Mouse (Mus musculus) T-cell, adult 2 months (primary cell): ENCODE results near the gene Gm31371.
"Not testable (repeated sequence)": the region's sequence is repeated elsewhere in the genome, so short reads cannot be mapped to it uniquely, and the experiment has no call there.

Source experiments
- DNase-seq: peaks from one replicate; pipeline ENCODE4 v3.0.0; 2022; ENCODE audit warnings: low spot score

Gene Gm31371

DNA sequence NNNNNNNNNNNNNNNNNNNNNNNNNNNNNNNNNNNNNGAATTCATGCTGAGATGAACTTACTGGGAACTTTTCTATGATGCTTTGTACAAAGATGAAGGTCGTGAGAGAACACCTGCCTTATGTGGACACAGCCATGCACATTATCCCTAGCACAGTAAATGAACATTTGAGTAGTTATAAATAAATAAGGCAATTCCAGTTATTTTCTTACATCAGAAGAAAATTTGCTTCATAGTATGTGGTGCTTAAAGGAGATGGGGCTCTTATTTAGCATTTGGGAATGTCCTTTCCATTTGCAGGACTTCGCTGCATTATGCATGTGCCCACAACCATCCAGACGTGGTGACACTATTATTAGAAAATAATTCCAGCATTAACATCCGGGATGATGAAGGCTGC is at the start of gene Gm31371:
Gene Gm31371 (plus strand): TSS at position 301 of the 400 bp plus-strand sequence.
- not testable (repeated sequence) for DNase-seq

DNA sequence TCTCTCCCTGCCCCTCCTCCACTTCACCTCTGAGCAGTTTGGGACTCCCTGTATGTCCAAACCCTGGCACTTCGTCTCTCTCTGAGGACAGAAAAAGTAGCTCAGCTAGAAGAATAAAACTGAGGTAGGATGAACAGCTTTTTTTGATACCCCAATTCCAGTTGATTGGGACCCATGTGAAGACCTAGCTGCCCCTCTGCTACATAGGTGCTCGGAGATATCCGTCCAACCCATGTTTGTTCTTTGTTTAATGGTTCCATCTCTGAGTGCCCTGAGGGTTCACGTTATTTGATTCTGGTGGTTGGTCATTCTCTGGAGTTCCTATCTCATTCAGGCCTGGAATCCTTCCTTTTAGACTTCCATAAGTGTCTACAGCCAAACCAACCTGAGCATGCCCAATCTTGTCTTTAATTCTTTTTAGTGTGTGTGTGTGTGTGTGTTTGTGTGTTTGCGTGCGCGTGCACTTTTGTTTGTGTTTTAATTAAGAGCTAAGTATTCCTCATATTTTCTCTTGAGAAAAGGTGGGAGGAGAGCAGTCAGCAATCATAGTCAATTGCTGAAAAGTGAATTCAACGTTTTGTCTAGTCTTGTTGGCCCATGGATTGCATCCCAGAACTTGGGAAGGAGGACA is 3.3 kb downstream of the Gm31371 start:
- not testable (repeated sequence) for DNase-seq

DNA sequence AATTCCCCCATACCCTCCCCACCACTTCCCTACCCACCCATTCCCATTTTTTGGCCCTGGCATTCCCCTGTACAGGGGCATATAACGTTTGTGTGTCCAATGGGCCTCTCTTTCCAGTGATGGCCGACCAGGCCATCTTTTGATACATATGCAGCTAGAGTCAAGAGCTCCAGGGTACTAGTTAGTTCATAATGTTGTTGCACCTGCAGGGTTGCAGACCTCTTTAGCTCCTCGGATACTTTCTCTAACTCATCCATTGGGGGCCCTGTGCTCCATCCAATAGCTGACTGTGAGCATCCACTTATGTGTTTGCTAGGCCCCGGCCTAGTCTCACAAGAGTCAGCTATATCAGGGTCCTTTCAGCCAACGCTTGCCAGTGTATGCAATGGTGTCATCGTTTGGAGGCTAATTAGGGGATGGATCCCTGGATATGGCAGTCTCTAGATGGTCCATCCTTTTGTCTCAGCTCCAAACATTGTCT is 5.7 kb downstream of the Gm31371 start:
- not testable (repeated sequence) for DNase-seq

DNA sequence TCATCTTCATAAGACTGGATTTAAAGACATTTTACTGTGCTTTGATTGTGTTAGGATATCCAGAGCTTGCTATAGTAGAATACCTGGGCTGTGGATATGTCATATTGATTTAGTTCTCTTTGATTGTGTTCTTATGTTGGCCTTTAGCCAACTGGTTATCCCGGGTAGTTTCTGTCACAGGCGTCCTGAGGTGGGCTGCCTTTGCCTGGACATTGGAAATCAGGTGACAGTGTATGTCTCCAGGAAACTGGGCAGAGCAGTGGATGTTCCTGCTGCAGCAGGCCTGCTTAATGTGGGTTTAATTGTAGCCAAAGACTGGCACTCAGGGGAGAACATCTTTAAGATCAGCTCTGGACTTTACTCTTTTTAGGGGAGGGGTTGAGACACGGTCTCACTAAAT is 15.9 kb downstream of the Gm31371 start:
- DNase-seq: not testable (repeated sequence)

DNA sequence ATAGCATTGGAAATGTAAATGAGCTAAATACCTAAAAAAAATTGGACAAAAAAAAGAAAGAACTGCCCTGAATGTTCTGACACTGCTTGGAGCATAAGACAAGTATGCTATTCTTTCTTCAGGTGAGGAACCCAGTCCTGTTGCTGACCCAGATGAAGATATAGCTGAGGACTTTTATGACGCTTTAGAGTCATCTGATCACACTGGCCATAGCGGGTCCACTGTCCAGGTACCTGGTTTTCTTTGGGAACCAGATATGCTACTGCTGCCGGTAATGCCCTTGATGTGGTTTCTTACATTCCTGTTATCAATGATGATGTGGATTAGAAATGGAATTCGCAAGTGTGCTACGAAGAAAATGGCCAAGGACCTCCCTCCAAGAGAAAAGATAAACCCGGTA is 31.1 kb downstream of the Gm31371 start:
- DNase-seq: peak; percentile 2

DNA sequence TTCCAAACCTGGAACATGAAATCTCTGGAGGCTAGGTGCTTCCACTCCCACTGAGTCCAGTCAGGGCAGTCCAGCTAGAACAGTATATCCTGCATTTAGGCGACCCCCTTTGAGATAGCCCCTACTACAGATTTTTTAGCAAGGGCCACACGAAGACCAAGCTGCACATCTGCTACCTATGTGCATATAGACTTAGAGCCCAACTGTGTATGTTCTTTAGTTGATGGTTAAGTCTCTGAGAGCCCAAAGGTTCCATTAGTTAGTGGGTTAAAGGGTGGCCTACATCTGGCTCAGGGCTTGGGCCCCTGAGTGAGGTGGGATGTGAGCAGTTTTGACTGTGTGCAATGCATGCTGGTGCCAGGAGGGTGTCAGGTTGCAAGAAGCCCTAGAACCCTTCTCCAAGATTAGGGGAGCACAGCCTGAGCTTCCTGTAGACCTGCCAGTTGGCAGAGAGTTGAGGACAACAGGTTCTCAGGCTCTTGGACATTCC is 32.4 kb downstream of the Gm31371 start:
- peak; percentile 1 for DNase-seq

DNA sequence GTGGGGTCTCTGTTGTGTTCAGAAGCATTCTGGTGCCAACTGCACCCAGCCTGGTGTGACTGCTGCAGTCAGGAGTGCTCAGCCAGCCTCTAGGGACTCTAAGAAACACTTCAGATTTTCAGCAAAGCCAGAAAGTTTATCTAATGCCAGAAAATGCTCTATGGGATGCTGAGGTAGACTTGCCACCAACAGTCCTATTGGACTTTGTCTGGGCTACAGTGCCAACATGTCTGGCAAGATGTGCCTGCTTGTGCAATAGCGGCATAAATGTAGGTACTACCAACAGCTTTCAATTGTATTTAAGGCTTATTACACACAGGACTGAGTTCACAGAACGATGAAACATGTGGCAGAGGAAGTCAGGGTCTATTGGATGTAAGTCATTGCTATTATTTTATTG is 57.7 kb downstream of the Gm31371 start:
- DNase-seq: no peak

DNA sequence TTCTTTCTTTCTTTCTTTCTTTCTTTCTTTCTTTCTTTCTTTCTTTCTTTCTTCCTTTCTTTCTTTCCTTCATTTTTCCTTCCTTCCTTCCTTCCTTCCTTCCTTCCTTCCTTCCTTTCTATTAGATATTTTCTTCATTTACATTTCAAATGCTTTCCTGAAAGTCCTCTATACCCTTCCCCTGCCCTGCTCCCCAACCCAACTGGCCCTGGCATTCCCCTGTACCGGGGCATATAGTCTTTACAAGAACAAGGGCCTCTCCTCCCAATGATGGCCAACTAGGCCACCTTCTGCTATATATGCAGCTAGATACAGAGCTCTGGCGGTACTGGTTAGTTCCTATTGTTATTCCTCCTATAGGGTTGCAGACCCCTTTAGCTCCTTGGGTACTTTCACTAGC is 60.6 kb downstream of the Gm31371 start:
- DNase-seq: peak; percentile 3

DNA sequence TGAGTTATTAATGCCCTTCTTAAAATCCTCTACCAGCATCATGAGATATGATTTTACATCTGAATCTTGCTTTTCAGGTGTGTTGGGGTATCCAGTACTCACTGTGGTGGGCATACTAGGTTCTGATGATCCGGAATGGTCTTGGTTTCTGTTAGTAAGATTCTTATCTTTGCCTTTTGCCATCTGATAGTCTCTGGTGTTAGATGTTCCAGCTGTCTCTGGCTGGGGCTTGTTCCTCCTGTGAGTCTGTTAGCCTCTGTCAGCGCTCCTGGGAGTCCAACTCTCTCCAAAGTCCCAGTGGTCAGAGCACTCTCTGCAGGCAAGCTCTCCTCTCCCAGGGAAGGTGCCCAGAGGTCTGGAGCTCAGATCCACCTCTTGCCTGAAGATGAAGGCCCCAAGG is 65.0 kb downstream of the Gm31371 start:
- peak; percentile 7 for DNase-seq

DNA sequence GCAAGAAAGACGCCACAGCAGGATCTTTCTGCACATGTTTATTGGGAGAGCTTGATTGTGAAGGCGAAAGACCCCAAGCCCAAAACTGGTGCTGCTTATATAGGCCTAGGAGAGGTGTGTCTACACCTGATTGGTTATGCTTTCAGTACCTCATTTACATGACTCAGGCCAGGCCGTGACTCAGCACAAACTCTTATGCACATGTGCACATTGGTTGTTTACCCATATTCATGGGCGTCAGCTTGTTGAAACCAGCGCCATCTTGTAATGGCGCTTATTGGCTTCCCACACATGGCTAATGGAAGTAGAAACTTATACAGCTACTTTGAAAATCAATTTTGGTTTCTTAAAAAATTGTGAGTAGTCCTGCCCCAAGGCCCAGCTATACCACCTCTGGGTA is 72.0 kb downstream of the Gm31371 start:
- DNase-seq: not testable (repeated sequence)
